Mouse (Mus musculus) erythroblast, adult 5-6 weeks (primary cell): ENCODE results near the gene Slc16a12. TPM values are rescaled to one million over a fixed set of nuclear protein-coding genes. Genes with fewer than 3 reads are reported as not detected.
"Not testable (repeated sequence)": the region's sequence is repeated elsewhere in the genome, so short reads cannot be mapped to it uniquely, and the experiment has no call there.

Experiments used
- ATAC-seq: replicated peaks from 2 replicates; pipeline ENCODE4 v1.8.0; 2016; ENCODE audit warnings: moderate number of reproducible peaks, mild to moderate bottlenecking, moderate TSS enrichment, inconsistent platforms; ENCODE audit not compliant: poor library complexity, low FRiP score, severe bottlenecking
- total RNA-seq, 2 experiments: library from RNA; stranded (forward) in 1 of 2; stranded (reverse) in 1 of 2; fragments of 150-400 nt in 1 of 2; fragments of 200-764, 138-1000 nt in 1 of 2; gene quantifications; 2 replicates each; pipeline versions ENCODE4 v1.2.3 to v1.2.4; 2015 to 2017; ENCODE audit warnings: low replicate concordance in 2 of 2

Gene Slc16a12
- total RNA-seq, 2 experiments from 2014 or later: not detected

- no peak for ATAC-seq
Observed at GRCm38 (mm10) chr19:34691402-34691801, 55.7 kb downstream of the Slc16a12 start.

- ATAC-seq: no peak
Observed at GRCm38 (mm10) chr19:34685530-34685929, 61.6 kb downstream of the Slc16a12 start.

GRCm38 (mm10) chr19:34684857-34685256, 62.2 kb downstream of the Slc16a12 start:
- ATAC-seq: no peak

GRCm38 (mm10) chr19:34678428-34678827, 68.7 kb downstream of the Slc16a12 start:
- ATAC-seq: no peak

GRCm38 (mm10) chr19:34673476-34673875, 73.6 kb downstream of the Slc16a12 start:
- ATAC-seq: no peak

- peak; percentile 59; the same call in 1 of the 2 replicates for ATAC-seq
Observed at GRCm38 (mm10) chr19:34666127-34666526, 81.0 kb downstream of the Slc16a12 start.

- 0 out of 2 replicates have a peak, but pooled peaks have one; percentile 27 for ATAC-seq
Observed at GRCm38 (mm10) chr19:34662740-34663139, 84.3 kb downstream of the Slc16a12 start.

- peak; percentile 92 for ATAC-seq
Observed at GRCm38 (mm10) chr19:34662067-34662507, 85.0 kb downstream of the Slc16a12 start.

GRCm38 (mm10) chr19:34656511-34657298, 90.4 kb downstream of the Slc16a12 start:
- peak; percentile 91 for ATAC-seq

GRCm38 (mm10) chr19:34655227-34655805, 91.8 kb downstream of the Slc16a12 start:
- ATAC-seq: no peak

- peak; percentile 67 for ATAC-seq
Observed at GRCm38 (mm10) chr19:34650997-34651396, 96.1 kb downstream of the Slc16a12 start.

- no peak for ATAC-seq
Observed at GRCm38 (mm10) chr19:34650276-34650675, 96.8 kb downstream of the Slc16a12 start.

GRCm38 (mm10) chr19:34647630-34648029, 99.5 kb downstream of the Slc16a12 start:
- not testable (repeated sequence) for ATAC-seq

- no peak for ATAC-seq
Observed at GRCm38 (mm10) chr19:34642616-34643015, 104.5 kb downstream of the Slc16a12 start.

- peak; percentile 74 for ATAC-seq
Observed at GRCm38 (mm10) chr19:34640623-34641022, 106.5 kb downstream of the Slc16a12 start, which contains the start of the genes Ifit1bl2 and Ifit1. Gene Ifit1bl2, minus strand, starts transcription at chr19:34640743. Gene Ifit1, plus strand, starts transcription at chr19:34640871.

GRCm38 (mm10) chr19:34636933-34637557, 110.0 kb downstream of the Slc16a12 start:
- peak; percentile 87 for ATAC-seq

- no peak for ATAC-seq
Observed at GRCm38 (mm10) chr19:34633484-34633883, 113.6 kb downstream of the Slc16a12 start.

- ATAC-seq: no peak
Observed at GRCm38 (mm10) chr19:34631487-34631886, 115.6 kb downstream of the Slc16a12 start.

GRCm38 (mm10) chr19:34627496-34627895, 119.6 kb downstream of the Slc16a12 start:
- no peak for ATAC-seq

GRCm38 (mm10) chr19:34624663-34625062, 122.4 kb downstream of the Slc16a12 start:
- no peak for ATAC-seq

- no peak for ATAC-seq
Observed at GRCm38 (mm10) chr19:34623781-34624180, 123.3 kb downstream of the Slc16a12 start.
